Mouse (Mus musculus): ENCODE measurements around the gene Olfr355. TPM values are rescaled to one million over a fixed set of nuclear protein-coding genes. Genes with fewer than 3 reads are reported as not detected.

Gene Olfr355
- polyA plus RNA-seq (2015; fragmentation: Nextera tagmentation; extraction: Ambion mirVana) = not detected in 2 replicates

GRCm38 (mm10) chr2:36928797-36929196, at the start of gene Olfr355:
Gene Olfr355, minus strand, starts transcription at chr2:36928897.

GRCm38 (mm10) chr2:36936821-36937220, 8.1 kb upstream of the Olfr355 start, which contains the start of gene Olfr356:
Gene Olfr356, plus strand, starts transcription at chr2:36937121.

GRCm38 (mm10) chr2:36905380-36905779, 23.3 kb downstream of the Olfr355 start, which contains the start of gene Olfr354:
Gene Olfr354, plus strand, starts transcription at chr2:36905680.

GRCm38 (mm10) chr2:36892836-36893235, 35.9 kb downstream of the Olfr355 start, which contains the start of gene Olfr353:
Gene Olfr353, minus strand, starts transcription at chr2:36892936.

Other genes with a start within 250 kb of the Olfr355 start
- gene Olfr346, start 243.1 kb downstream of the Olfr355 start, polyA plus RNA-seq (2015; fragmentation: Nextera tagmentation; extraction: Ambion mirVana) = not detected in 2 replicates
- gene Olfr347, start 197.0 kb downstream of the Olfr355 start, polyA plus RNA-seq (2015; fragmentation: Nextera tagmentation; extraction: Ambion mirVana) = not detected in 2 replicates
- gene Olfr348, start 144.6 kb downstream of the Olfr355 start, polyA plus RNA-seq (2015; fragmentation: Nextera tagmentation; extraction: Ambion mirVana) = not detected in 2 replicates
- gene Olfr50, start 138.4 kb downstream of the Olfr355 start, polyA plus RNA-seq (2015; fragmentation: Nextera tagmentation; extraction: Ambion mirVana) = not detected in 2 replicates
- gene Olfr3, start 111.9 kb downstream of the Olfr355 start, polyA plus RNA-seq (2015; fragmentation: Nextera tagmentation; extraction: Ambion mirVana) = not detected in 2 replicates
- not detected in 2 replicates for gene Olfr350, start 82.6 kb downstream of the Olfr355 start, polyA plus RNA-seq (2015; fragmentation: Nextera tagmentation; extraction: Ambion mirVana)
- not detected in 2 replicates for gene Olfr351, start 66.2 kb downstream of the Olfr355 start, polyA plus RNA-seq (2015; fragmentation: Nextera tagmentation; extraction: Ambion mirVana)
- gene Olfr352, start 60.4 kb downstream of the Olfr355 start, polyA plus RNA-seq (2015; fragmentation: Nextera tagmentation; extraction: Ambion mirVana) = not detected in 2 replicates
- gene Olfr353, start 36.0 kb downstream of the Olfr355 start, polyA plus RNA-seq (2015; fragmentation: Nextera tagmentation; extraction: Ambion mirVana) = not detected in 2 replicates
- not detected in 2 replicates for gene Olfr354, start 23.2 kb downstream of the Olfr355 start, polyA plus RNA-seq (2015; fragmentation: Nextera tagmentation; extraction: Ambion mirVana)
- not detected in 2 replicates for gene Olfr356, start 8.2 kb upstream of the Olfr355 start, polyA plus RNA-seq (2015; fragmentation: Nextera tagmentation; extraction: Ambion mirVana)
- not detected in 2 replicates for gene Olfr357, start 64.9 kb upstream of the Olfr355 start, polyA plus RNA-seq (2015; fragmentation: Nextera tagmentation; extraction: Ambion mirVana)
- gene Olfr358, start 80.4 kb upstream of the Olfr355 start, polyA plus RNA-seq (2015; fragmentation: Nextera tagmentation; extraction: Ambion mirVana) = not detected in 2 replicates
- not detected in 2 replicates for gene Olfr360, start 136.8 kb upstream of the Olfr355 start, polyA plus RNA-seq (2015; fragmentation: Nextera tagmentation; extraction: Ambion mirVana)
- not detected in 2 replicates for gene Olfr361, start 160.4 kb upstream of the Olfr355 start, polyA plus RNA-seq (2015; fragmentation: Nextera tagmentation; extraction: Ambion mirVana)
- not detected in 2 replicates for gene Olfr362, start 189.0 kb upstream of the Olfr355 start, polyA plus RNA-seq (2015; fragmentation: Nextera tagmentation; extraction: Ambion mirVana)
- not detected in 2 replicates for gene Olfr364-ps1, start 210.4 kb upstream of the Olfr355 start, polyA plus RNA-seq (2015; fragmentation: Nextera tagmentation; extraction: Ambion mirVana)